Mouse (Mus musculus): Measurements from ENCODE around the gene Itga4.

The Itga4 gene

DNA sequence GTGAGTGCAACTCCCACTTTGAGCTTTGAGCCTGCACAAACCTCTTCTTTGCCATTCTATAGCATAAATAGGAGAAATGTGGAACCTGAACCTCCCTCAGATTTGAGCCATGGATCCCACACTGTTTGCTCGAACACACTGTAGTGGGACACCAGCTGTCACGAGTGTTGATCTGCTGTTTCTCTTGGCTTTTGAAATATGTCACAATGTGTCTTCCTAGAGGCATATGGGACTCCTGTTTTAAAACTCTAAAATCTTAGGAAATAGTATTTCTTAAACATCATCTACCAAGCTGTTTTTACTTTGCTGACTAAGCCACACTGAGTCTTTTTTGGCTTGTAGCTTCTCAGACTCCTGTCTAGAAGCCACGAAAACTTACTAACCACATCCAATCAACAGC is 102.6 kb downstream of the Itga4 start:
- DNase-seq, result no peak

DNA sequence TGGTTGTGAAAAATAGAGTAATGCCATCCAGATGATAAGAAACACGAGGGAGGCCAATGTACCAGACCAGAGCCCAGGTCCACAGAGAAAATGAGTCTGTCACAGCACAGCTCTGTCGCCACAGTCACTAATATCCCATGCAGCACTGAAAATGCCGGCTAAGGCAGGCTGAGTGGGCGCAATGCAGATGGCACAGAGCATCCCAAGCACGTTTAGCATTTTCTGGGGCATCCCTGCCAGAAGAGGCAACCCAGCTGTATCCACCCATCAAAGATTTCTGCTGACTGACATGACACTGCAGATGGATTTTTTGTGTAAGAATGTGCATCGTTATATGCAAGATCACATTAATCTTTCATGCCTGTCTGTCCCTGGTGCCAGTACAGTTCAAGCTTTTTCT is 106.8 kb downstream of the Itga4 start:
- no peak for DNase-seq

DNA sequence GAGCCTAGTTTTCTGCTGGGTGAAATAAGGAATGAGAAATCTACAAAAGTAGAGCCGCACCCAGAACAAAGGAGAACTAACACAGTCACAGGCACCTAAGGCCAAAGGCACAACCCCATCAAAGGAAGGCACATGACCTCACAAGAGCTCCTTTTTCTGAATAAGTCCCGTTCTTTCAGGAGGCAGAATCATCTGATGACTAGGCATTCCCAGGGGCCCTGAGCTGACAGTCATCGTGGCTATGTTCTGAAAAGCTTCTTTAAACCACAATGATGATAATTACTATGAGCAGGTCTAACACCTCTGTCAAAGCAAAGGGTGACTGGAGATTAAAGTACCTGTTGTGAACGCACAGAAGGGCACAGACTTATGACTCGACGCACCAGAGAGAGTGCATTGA is 108.7 kb downstream of the Itga4 start:
- no peak for DNase-seq

DNA sequence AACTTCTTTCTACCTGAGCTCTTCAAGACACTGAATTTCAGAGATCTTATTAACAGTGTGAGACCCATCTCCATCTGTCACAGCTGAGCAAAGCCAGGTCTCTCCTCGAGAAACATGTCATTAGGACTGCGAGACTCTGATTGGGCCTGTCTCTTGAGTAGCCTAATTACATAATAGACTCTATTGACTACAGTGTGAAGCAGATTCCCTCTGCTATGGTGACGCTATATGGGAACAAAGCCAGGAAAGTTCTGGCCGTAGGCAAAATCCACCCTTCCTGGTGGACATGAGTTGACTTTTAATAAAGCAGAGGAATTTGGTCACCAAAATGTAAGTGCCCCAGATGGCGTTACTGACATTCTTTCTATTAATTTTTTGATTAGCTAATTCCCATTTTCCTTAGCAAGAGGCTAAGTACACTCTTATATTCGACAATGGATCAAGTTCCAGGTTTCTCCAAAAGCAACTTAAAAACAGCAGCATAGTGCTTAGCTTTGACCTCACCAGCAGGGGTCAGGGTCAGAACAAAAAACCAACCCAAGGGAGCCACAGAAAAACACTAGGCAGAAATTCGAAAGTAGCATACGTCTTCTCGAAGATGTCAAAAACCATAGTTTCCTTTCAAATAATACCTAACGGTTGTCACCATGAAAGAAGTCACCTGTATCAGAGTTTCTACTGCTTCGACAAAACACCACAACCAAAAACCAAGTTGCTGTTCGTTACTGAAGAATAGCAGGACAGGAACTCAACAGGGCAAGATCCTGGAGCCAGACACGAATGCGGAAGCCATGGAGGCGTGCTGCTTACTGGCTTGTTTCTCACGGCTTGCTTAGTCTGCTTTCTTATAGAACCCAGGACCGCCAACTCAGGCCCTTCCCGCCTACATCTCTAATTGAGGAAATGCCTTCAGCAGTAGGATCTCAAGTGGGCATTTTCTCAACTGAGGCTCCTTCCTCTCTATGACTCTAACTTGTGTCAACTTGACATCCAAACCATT is 112.5 kb downstream of the Itga4 start:
- no peak for DNase-seq

DNA sequence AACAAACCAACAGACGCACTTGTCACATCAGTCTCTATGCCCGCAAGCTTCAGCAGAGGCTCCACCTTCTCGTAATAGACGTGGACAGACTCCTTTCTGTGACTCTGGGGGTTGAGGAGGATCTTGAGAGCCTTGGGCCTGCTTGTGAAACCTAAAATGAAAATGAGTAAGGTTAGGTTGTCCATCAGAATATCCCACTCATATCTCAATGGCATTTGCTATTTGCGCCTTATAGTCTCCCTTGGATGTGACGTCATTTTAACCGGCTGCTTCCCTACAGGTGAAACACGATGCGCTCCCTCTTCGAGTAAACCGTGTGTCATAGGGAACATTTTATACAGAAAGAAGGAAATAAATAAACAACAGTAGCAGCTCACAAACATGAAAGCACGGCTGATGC is 113.4 kb downstream of the Itga4 start:
- no peak for DNase-seq

DNA sequence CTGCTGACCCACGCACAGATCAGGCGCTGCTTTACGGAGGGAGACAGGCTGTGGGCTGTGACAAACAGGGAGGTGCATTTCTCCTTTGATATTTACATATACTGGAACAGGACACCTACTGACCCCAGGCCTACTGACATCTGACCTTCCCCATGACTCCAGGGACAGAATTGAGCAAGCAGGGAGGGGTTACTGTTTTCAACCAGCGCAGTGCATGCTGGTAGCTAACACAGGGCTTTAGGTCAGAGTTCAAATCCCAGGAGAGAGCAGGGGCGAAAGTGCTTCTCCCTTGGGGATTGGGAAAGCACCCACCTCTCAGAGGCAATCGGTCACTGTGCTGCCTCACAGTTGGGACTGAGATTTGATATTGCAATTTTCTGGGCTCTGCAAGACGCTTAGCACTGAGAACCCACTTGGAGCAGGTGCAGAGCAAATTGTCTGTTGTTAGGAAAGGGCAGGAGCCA is 113.9 kb downstream of the Itga4 start:
- DNase-seq, result no peak

DNA sequence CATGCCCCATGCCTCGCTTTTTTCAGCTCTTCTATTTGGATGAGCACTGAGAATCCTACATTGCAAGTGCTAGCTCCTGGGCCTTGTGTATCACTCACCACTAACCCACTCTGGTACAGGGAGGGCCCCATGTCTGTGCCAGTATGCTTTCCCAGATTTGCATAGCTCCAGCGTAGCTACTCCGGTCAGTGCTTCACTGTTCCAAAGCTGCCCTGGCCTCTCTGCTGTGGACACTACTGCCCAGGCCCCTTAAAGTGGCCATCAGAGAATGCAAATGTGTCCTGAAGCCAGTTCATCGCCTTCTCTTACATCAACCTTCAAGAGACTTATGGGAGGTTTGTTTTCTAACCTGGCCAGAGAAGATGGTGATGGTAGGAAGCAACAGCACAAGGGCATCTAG is 114.7 kb downstream of the Itga4 start:
- DNase-seq, result no peak

DNA sequence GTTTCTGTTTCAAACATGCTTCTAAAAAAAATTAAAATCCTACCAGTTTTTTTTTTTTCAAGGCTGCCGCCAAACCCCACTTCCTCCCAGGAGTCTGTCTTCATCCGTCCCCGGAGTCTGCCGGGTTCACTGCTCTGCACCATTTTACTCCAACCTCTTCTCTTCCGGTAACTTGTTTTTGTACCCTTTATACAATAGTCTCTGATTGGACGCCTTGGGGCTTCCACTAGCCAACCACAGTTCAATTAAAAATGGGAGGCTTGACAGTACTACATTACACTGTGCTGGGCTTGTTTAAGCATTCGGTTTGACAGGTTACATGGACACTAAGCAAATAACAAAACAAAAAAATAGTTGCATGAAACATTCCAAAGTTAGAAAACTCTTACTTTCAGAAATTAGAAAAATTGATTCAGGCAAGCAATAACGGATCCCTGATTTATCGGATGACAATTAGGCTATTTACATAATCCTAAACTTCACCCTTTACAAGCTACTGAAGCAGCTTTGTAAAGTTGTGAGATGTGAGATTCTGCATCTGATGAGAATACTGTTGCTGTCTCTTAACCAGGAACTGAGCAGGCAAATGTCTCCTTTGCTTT is 115.6 kb downstream of the Itga4 start:
- DNase-seq, result peak; percentile 15

DNA sequence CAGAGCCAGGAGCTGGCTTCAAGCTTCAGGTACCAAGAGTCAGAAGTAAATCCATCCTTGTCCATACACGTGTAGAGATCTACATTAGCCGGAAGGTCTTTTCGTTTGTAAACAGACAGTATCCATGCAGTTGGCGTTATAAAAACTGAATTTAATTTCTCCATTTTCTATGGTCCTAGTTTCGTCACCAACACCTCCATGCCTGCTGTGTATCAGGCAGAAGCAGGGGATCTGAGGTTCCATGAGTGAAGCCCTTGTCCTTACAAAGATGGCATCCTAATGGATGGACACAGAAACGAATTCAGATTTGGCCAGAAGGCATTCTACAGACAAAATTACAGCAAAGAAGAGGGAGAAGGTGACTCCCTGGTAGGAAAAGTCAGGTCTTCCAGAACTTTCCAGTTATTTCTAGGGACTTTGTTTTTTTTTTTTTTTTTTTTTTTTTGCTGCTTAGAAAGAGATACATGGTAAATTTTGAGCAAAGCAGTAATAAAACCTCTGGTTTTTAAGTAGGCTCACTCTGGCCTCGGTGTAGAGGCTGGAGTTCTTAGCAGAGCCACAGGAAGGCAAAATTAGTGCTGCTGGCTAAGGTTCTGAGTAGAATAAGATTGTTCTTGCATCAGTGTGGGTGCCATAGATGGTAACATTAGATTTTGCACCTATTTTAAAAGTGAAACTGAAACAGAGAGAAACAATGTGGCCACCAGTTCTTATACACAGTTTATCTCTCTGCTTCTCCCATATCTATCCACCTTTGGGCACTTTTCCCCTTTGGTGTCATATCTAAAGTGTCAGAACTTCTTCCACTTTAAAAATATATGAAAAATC is 116.3 kb downstream of the Itga4 start:
- DNase-seq, result no peak

DNA sequence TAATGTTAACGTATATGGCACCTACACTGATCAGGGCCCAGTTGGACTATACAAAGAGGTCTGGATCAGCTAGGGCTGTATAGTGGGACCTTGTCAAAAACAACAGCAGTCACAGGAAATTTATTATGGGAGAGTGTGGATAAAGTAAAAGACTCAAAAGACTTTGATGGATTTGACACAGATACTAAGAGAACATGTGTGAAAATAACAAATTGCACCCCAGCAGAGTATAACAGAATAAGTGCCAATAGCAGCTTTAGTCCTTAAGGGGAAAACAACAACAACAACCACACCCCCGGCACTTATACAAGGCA is 116.9 kb downstream of the Itga4 start:
- DNase-seq, result no peak

DNA sequence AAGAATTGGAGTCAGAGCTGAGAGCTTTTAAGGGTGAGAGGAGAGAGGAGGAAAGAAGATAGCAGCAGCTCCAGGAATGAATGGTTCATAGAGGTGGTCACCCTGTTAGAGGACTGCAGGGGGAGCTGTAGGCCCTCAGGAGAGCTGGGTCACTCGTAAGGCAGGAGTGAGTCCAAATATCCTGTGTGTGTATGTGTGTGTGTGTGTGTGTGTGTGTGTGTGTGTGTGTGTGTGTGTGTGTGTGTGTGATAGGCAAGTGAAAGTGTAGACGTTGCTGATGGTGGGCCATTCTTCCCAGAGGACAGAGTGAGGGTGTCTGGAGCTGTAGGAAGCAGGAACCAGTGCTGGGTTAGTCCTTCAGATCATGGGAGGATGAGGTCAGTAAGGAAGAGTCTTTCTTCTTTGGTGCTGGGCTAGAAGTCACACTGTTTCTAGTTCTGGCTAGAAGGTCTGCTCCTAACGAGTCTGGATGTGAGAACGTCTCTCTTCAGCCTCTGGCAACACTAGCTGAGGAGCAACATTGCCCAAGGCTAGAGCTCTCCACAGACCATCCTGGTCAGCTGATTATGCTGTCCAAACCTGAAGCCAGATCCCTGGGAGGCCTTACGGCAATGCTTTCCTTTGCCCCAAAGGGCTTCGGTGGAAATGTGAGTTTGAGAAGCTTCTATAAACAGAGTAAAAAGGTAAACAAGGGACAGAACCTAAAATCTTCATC is 117.4 kb downstream of the Itga4 start:
- peak; percentile 58 for DNase-seq

DNA sequence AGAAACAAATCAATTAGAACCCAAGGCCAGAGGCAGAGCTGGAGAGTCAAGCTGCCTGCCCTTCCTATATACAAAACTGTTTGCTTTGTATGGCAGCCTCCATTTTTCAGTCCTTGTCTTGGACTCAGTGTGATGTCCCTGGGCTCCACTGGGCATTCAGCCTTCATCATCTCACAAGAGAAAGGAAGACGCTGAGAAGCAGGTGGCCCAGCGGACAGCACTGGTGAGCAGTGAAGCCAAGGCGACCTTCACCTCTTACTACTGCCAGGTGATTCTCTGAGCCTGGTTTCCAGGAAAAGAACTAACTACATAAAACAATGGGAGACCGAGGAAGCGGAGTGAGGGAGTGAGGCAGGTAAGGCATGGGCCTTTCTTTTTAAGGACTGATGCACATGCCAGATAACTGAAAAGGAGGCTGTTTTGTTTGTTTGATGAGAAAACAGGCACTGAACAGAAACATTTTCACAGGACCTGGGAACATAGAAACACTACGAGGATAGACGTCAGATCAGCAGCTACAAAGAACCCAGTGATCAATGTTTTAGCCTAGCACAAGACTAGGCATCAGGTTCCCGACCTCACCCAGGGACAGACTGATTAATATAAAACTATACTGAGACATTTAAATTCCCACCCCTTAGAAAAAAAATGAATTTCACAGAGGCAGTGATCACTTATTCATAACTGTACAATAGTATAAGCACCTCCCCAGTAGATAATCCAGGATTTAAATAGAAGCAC is 123.3 kb downstream of the Itga4 start:
- DNase-seq, result no peak

DNA sequence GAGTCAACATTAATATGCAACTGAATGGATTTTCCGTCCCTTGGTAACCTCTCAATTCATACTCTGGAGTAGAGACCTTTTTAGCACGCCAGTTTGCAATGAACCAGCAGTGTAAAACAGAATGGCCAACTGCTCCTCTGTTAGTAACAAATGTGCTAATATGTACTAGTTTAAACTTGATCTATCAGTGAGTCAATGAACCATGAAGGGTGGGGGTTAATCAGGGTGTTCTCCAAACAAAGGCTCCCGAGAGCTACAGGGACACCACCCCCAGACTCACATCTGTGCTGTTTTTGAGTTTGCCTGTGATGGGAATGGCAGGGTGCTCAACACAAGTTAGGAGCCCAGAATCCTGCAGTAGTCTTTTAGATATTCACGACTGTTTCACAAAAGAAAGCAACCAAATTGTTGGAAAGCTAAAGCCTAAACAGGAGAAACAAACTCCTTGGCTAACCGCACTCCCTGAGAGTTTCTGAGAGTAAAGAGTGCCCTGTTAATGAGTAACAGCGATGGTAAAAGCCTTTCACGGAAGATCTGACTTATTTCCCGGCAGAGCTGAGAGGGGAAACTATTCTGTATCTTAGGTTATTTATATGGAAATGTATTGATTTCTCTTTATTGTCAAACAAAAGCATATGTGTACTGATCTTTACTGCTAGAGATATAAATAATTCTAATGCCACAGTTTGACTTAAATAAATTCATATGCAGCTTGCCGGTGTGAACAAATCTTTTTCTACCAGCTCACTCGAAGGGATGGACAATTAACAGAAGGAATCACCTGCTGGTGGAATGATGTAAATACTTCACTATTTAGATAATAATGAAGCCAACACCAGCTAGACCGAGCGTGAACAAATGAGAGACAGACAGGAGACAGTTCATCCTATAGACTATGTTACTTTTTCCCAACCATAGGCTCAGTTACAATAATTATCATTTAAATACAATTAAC is 124.1 kb downstream of the Itga4 start:
- peak; percentile 71 for DNase-seq
